Mouse (Mus musculus) C2C12 (cell line): ENCODE data around the gene Fam196b.

Source experiments
- CTCF ChIP-seq: IDR thresholded peaks from one replicate; pipeline ENCODE4 v1.5.1; 2011; ENCODE audit not compliant: control insufficient read depth, insufficient read depth, insufficient read length
- MAX ChIP-seq: IDR thresholded peaks from one replicate; pipeline ENCODE4 v1.6.1; 2011; ENCODE audit warnings: mild to moderate bottlenecking, control low read depth
- MYOD1 ChIP-seq: IDR thresholded peaks from one replicate; pipeline ENCODE4 v1.6.1; 2011; ENCODE audit warnings: low read depth; ENCODE audit not compliant: control insufficient read depth, insufficient read length
- MYOG ChIP-seq: IDR thresholded peaks from one replicate; pipeline ENCODE4 v1.6.1; 2011; ENCODE audit not compliant: control insufficient read depth, insufficient read length; ENCODE audit errors: extremely low read depth
- USF1 ChIP-seq: IDR thresholded peaks from one replicate; pipeline ENCODE4 v1.6.1; 2011; ENCODE audit warnings: low read depth, mild to moderate bottlenecking, control low read depth, moderate library complexity

DNA sequence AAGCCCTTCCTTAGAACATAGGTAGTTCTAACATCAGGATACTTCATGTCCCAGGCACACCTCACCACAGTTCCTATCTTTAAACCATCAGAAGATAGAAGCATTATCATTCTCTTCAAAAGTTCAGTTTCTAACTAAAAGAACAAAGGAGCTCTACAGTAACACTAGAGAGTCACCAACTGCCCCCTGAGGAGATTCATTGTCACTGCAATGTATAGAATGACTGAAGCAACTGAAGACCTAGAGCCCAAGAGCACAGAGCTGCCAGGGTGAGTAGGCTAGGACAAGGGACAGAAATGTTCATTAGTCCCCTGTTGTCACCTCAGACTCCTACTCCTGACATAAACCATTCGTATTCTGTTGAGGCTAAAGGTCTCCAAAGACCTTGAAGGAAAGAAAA lies 152.4 kb downstream of the Fam196b start:
- TF ChIP-seq CTCF, result no peak
- no peak for TF ChIP-seq MYOG
- no peak for TF ChIP-seq USF1
- TF ChIP-seq MAX, result no peak
- no peak for TF ChIP-seq MYOD1
